Mouse (Mus musculus): ENCODE data around the gene Slc43a1. TPM values are rescaled to one million over a fixed set of nuclear protein-coding genes. Genes with fewer than 3 reads are reported as not detected.

Gene Slc43a1
- total and polyA plus RNA-seq, 2 experiments from 2014 or later = 2.8 to 3.9 TPM

GRCm38 (mm10) chr2:84855732-84856131, 17.1 kb downstream of the Slc43a1 start:
- Histone ChIP-seq H3K9me3 (replicated peaks; ENCODE audit: control insufficient read depth, low read length) (no peaks in the 10 kb centered on the region), H3K4me1 (ENCODE audit: control insufficient read depth, insufficient read depth) (no peaks in the 10 kb centered on the region), H3K27ac (ENCODE audit: low read depth) (no peak overlapping the region), H3K4me2 (ENCODE audit: low read depth, low read length) (no peak overlapping the region), H3K9ac (replicated peaks; ENCODE audit: low read depth, low read length) (no peak overlapping the region), H3K27me3 (ENCODE audit: control insufficient read depth, insufficient read depth, low read length) (no peaks in the 10 kb centered on the region), H3K36me3 (replicated peaks; ENCODE audit: control insufficient read depth, insufficient read depth, low read length) (peaks cover 10% of the 10 kb centered on the region; the same call in 1 of the 2 replicates), H3K4me3 (ENCODE audit: low read depth, low read length) (no peak overlapping the region)
- no peak for TF ChIP-seq EP300 (IDR thresholded peaks at IDR 0.05; ENCODE audit: low read depth)
- TF ChIP-seq CTCF (IDR thresholded peaks at IDR 0.05; ENCODE audit: low read depth) = peak; percentile 96
- DNase-seq (ENCODE audit: low spot score) = peak; percentile 64
- ATAC-seq (ENCODE audit: insufficient read depth, low read depth) = peak; percentile 44; the same call in 1 of the 2 replicates
- WGBS = 42% methylated on average over 2 of the region's 2 CpGs

- no peak for TF ChIP-seq CTCF (IDR thresholded peaks at IDR 0.05; ENCODE audit: low read depth)
- TF ChIP-seq EP300 (IDR thresholded peaks at IDR 0.05; ENCODE audit: low read depth) = no peak
- no peak overlapping the region for H3K27ac ChIP-seq (ENCODE audit: low read depth)
- WGBS = 92% methylated on average over 1 of the region's 1 CpGs
- H3K9ac ChIP-seq (replicated peaks; ENCODE audit: low read depth, low read length) = no peak overlapping the region
- DNase-seq (ENCODE audit: low spot score) (no peak), ATAC-seq (ENCODE audit: insufficient read depth, low read depth) (no peak)
- no peaks in the 10 kb centered on the region for H3K4me1 ChIP-seq (ENCODE audit: control insufficient read depth, insufficient read depth)
- no peak overlapping the region for H3K4me2 ChIP-seq (ENCODE audit: low read depth, low read length)
- peaks cover 16% of the 10 kb centered on the region for H3K36me3 ChIP-seq (replicated peaks; ENCODE audit: control insufficient read depth, insufficient read depth, low read length)
- no peak overlapping the region for H3K4me3 ChIP-seq (ENCODE audit: low read depth, low read length)
- H3K27me3 ChIP-seq (ENCODE audit: control insufficient read depth, insufficient read depth, low read length) = no peaks in the 10 kb centered on the region
- H3K9me3 ChIP-seq (replicated peaks; ENCODE audit: control insufficient read depth, low read length) = no peaks in the 10 kb centered on the region
Observed at GRCm38 (mm10) chr2:84858551-84858950, 19.9 kb downstream of the Slc43a1 start.

GRCm38 (mm10) chr2:84859991-84860780, 21.5 kb downstream of the Slc43a1 start:
- DNase-seq (ENCODE audit: low spot score) (no peak), ATAC-seq (ENCODE audit: insufficient read depth, low read depth) (no peak)
- peaks cover 6% of the 10 kb centered on the region for H3K27me3 ChIP-seq (ENCODE audit: control insufficient read depth, insufficient read depth, low read length)
- H3K4me1 ChIP-seq (ENCODE audit: control insufficient read depth, insufficient read depth) = no peaks in the 10 kb centered on the region
- no peak overlapping the region for H3K27ac ChIP-seq (ENCODE audit: low read depth)
- TF ChIP-seq EP300 (IDR thresholded peaks at IDR 0.05; ENCODE audit: low read depth) (no peak), CTCF (IDR thresholded peaks at IDR 0.05; ENCODE audit: low read depth) (no peak)
- no peak overlapping the region for H3K9ac ChIP-seq (replicated peaks; ENCODE audit: low read depth, low read length)
- H3K4me2 ChIP-seq (ENCODE audit: low read depth, low read length) = no peak overlapping the region
- no peak overlapping the region for H3K4me3 ChIP-seq (ENCODE audit: low read depth, low read length)
- peaks cover 15% of the 10 kb centered on the region for H3K36me3 ChIP-seq (replicated peaks; ENCODE audit: control insufficient read depth, insufficient read depth, low read length)
- no peaks in the 10 kb centered on the region for H3K9me3 ChIP-seq (replicated peaks; ENCODE audit: control insufficient read depth, low read length)
- whole genome bisulfite sequencing = 82% methylated on average over 7 of the region's 7 CpGs

- WGBS = 77% methylated on average over 3 of the region's 3 CpGs
- no peak overlapping the region for H3K4me2 ChIP-seq (ENCODE audit: low read depth, low read length)
- peaks cover 18% of the 10 kb centered on the region for H3K27me3 ChIP-seq (ENCODE audit: control insufficient read depth, insufficient read depth, low read length)
- H3K4me3 ChIP-seq (ENCODE audit: low read depth, low read length) = no peak overlapping the region
- peaks cover 7% of the 10 kb centered on the region for H3K4me1 ChIP-seq (ENCODE audit: control insufficient read depth, insufficient read depth)
- no peak overlapping the region for H3K9ac ChIP-seq (replicated peaks; ENCODE audit: low read depth, low read length)
- DNase-seq (ENCODE audit: low spot score) = no peak
- no peak for ATAC-seq (ENCODE audit: insufficient read depth, low read depth)
- H3K36me3 ChIP-seq (replicated peaks; ENCODE audit: control insufficient read depth, insufficient read depth, low read length) = peaks cover 14% of the 10 kb centered on the region
- TF ChIP-seq EP300 (IDR thresholded peaks at IDR 0.05; ENCODE audit: low read depth) (no peak), CTCF (IDR thresholded peaks at IDR 0.05; ENCODE audit: low read depth) (no peak)
- H3K9me3 ChIP-seq (replicated peaks; ENCODE audit: control insufficient read depth, low read length) = no peaks in the 10 kb centered on the region
- no peak overlapping the region for H3K27ac ChIP-seq (ENCODE audit: low read depth)
Observed at GRCm38 (mm10) chr2:84861430-84861829, 22.8 kb downstream of the Slc43a1 start.

- Histone ChIP-seq H3K4me3 (ENCODE audit: low read depth, low read length) (no peak overlapping the region), H3K36me3 (replicated peaks; ENCODE audit: control insufficient read depth, insufficient read depth, low read length) (peaks cover 10% of the 10 kb centered on the region), H3K27ac (ENCODE audit: low read depth) (no peak overlapping the region), H3K4me2 (ENCODE audit: low read depth, low read length) (no peak overlapping the region), H3K27me3 (ENCODE audit: control insufficient read depth, insufficient read depth, low read length) (peaks cover 26% of the 10 kb centered on the region), H3K9me3 (replicated peaks; ENCODE audit: control insufficient read depth, low read length) (no peaks in the 10 kb centered on the region), H3K9ac (replicated peaks; ENCODE audit: low read depth, low read length) (no peak overlapping the region), H3K4me1 (ENCODE audit: control insufficient read depth, insufficient read depth) (peaks cover 7% of the 10 kb centered on the region)
- DNase-seq (ENCODE audit: low spot score) (no peak), ATAC-seq (ENCODE audit: insufficient read depth, low read depth) (no peak)
- 68% methylated on average over 3 of the region's 3 CpGs for WGBS
- TF ChIP-seq CTCF (IDR thresholded peaks at IDR 0.05; ENCODE audit: low read depth) (no peak), EP300 (IDR thresholded peaks at IDR 0.05; ENCODE audit: low read depth) (no peak)
Observed at GRCm38 (mm10) chr2:84862231-84862630, 23.6 kb downstream of the Slc43a1 start.

Measured in heart, postnatal 0 days (tissue).